In the genomic region with DNA sequence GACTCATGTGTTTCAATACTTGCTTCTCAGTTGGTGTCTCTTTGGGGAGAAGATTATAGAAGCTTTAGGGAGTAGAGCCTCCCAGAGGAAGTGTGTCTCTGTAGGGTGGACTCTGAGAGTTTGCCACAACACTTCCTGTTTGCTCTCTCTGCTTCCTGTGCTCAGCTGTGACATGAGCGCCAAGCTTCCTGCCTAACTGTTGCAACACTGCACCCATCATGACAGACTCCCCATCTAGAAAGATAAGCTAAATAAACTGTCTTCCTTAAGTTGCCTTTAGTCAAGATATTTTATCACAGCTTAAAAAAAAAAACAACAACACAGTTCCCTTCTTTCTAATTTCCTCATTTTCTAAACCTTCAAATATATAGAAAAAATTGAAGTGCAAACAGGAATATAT, we compare ENCODE assay signal across 24 mouse cellular contexts.
"Had no signal": no experiment of that assay in that cellular context is flagged by ENCODE, and none has a peak within 500 bp of the region (broad histone marks: within the 10 kb centered on the region; RNA-seq: fewer than 3 reads in every experiment).

No protein-coding gene starts in this region.

- H3K36me3 ChIP-seq: heart, embryonic 10.5 days; heart, embryonic 12.5 days; hindbrain, embryonic 13.5 days; hindbrain, embryonic 15.5 days; kidney, embryonic 15.5 days; limb, embryonic 10.5 days; limb, embryonic 12.5 days; liver, embryonic 13.5 days; liver, embryonic 15.5 days had no signal

- H3K4me1 ChIP-seq: heart, embryonic 10.5 days; heart, embryonic 12.5 days; liver, embryonic 13.5 days; liver, embryonic 15.5 days had no signal

- H3K4me3 ChIP-seq: heart, embryonic 10.5 days; heart, embryonic 12.5 days; hindbrain, embryonic 13.5 days; hindbrain, embryonic 15.5 days; kidney, embryonic 15.5 days; limb, embryonic 10.5 days; limb, embryonic 12.5 days; liver, embryonic 13.5 days; liver, embryonic 15.5 days had no signal

- H3K27me3 ChIP-seq: hindbrain, embryonic 13.5 days; hindbrain, embryonic 15.5 days had no signal

- ATAC-seq: hindbrain, postnatal 0 days; intestine, embryonic 16.5 days had no signal

- DNase-seq: gastrocnemius, postnatal 14 days; gastrocnemius, postnatal 36 days; heart, adult 18-20 months; heart, postnatal 10 days; kidney, adult 11 months; kidney, adult 2 months; kidney, adult 9 months; kidney, postnatal 14 days; kidney, postnatal 36 days; layer of hippocampus, adult 9-11 months; layer of hippocampus, postnatal 36 days; liver; liver, embryonic 13.5 days had no signal

- H3K9ac ChIP-seq: heart, embryonic 12.5 days; hindbrain, embryonic 13.5 days; hindbrain, embryonic 15.5 days; kidney, embryonic 15.5 days; limb, embryonic 12.5 days; liver, embryonic 13.5 days; liver, embryonic 15.5 days had no signal

- H3K27ac ChIP-seq: heart, embryonic 10.5 days; hindbrain, embryonic 13.5 days; hindbrain, embryonic 15.5 days; hindbrain, postnatal 0 days; kidney, embryonic 15.5 days; kidney, postnatal 0 days; limb, embryonic 10.5 days; limb, embryonic 12.5 days; liver, embryonic 13.5 days; liver, embryonic 15.5 days had no signal

- H3K9me3 ChIP-seq: heart, embryonic 10.5 days; hindbrain, embryonic 13.5 days; hindbrain, embryonic 15.5 days; kidney, embryonic 15.5 days; limb, embryonic 10.5 days; liver, embryonic 13.5 days; liver, embryonic 15.5 days had no signal
